Mouse (Mus musculus) liver, adult 2 months (tissue): ENCODE data around the gene Slc26a10.

ENCODE experiments used
- CTCF ChIP-seq: fragments of 200-500 bp; IDR thresholded peaks from 2 replicates; pipeline ENCODE4 v1.5.1; 2011; ENCODE audit warnings: low read depth, low read length, control low read depth
- POLR2A ChIP-seq: fragments of 200-500 bp; IDR thresholded peaks from 2 replicates; pipeline ENCODE4 v1.6.1; 2011; ENCODE audit warnings: low read length, control low read depth; ENCODE audit not compliant: insufficient read depth; ENCODE audit errors: extremely low read depth

DNA sequence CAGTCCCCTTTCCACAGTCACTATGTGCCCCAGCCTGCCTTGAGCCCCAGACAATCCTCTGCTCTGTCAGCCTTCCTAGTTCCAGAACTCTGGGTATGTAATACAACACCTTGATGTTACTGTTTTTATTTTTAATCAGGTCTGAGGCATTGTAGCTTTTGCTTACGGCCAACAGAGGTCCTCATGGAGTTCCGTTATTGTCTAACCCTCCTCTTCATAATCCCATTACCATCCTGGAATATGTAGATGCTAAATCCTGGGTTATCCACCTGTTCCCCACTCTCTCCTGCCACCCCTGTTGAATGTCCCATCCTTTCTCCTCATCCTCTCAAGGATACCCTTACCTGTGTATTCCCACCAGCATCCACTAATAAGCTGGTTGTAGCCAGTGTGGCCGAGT lies 4.2 kb downstream of the Slc26a10 start:
- no peak for TF ChIP-seq POLR2A
- TF ChIP-seq CTCF, result no peak
